Mouse (Mus musculus) embryonic facial prominence, embryonic 14.5 days (tissue): ENCODE data around the gene Zfyve26. TPM values are rescaled to one million over a fixed set of nuclear protein-coding genes. Genes with fewer than 3 reads are reported as not detected.

Experiments
- ATAC-seq: fragments of 200-750 bp; cut with Nextera tagmentation; 2 replicates; pipeline ENCODE4 v1.8.0; 2017; ENCODE audit warnings: low read depth, moderate number of reproducible peaks, moderate TSS enrichment
- DNase-seq: peaks from one replicate; pipeline ENCODE4 v3.0.0-alpha.2; 2015; ENCODE audit warnings: low spot score
- H3K27ac ChIP-seq: fragments of 300-500 bp; sonication (generic); replicated peaks from 2 replicates; pipeline ENCODE4 v1.5.1; 2014; ENCODE audit warnings: low read depth, mild to moderate bottlenecking, low read length, moderate library complexity
- H3K27me3 ChIP-seq: fragments of 300-500 bp; sonication (generic); replicated peaks from 2 replicates; pipeline ENCODE4 v1.6.1; 2014; ENCODE audit warnings: low read length; ENCODE audit not compliant: control insufficient read depth, insufficient read depth
- H3K36me3 ChIP-seq: fragments of 300-500 bp; sonication (generic); 2 replicates; pipeline ENCODE4 v1.6.1; 2014; ENCODE audit warnings: low read length, mixed read lengths; ENCODE audit not compliant: control insufficient read depth, insufficient read depth
- H3K4me1 ChIP-seq: fragments of 300-500 bp; sonication (generic); 2 replicates; pipeline ENCODE4 v1.6.1; 2014; ENCODE audit warnings: antibody characterized with exemption, low read length; ENCODE audit not compliant: control insufficient read depth, insufficient read depth
- H3K4me2 ChIP-seq: fragments of 300-500 bp; sonication (generic); 2 replicates; pipeline ENCODE4 v1.6.1; 2014; ENCODE audit warnings: low read depth, mild to moderate bottlenecking, low read length, moderate library complexity, mixed read lengths
- H3K4me3 ChIP-seq: fragments of 300-500 bp; sonication (generic); 2 replicates; pipeline ENCODE4 v1.5.1; 2014; ENCODE audit warnings: low read depth, mild to moderate bottlenecking, low read length
- H3K9ac ChIP-seq: fragments of 300-500 bp; sonication (generic); 2 replicates; pipeline ENCODE4 v1.6.1; 2014; ENCODE audit warnings: low read depth, mild to moderate bottlenecking, low read length, moderate library complexity, mixed read lengths
- H3K9me3 ChIP-seq: fragments of 300-500 bp; sonication (generic); 2 replicates; pipeline ENCODE4 v1.6.1; 2016; ENCODE audit warnings: low read length; ENCODE audit not compliant: control insufficient read depth
- WGBS: fragments of 180-500 bp; shearing (Covaris S2); extraction: QIAGEN DNeasy Blood & Tissue Kit; methylation state at CpG from one replicate; pipeline ENCODE4 v1.1.7; 2014; 5-methylcytosine and 5-hydroxymethylcytosine counted together
- polyA plus RNA-seq: library from polyadenylated mRNA; unstranded; fragments of >200 nt; fragmentation: Nextera tagmentation; extraction: Ambion mirVana; gene quantifications from 2 replicates; pipeline ENCODE4 v1.2.1, GENCODE M21; 2014

Zfyve26 gene
- polyA plus RNA-seq: 14.1 and 14.7 TPM in 2 replicates

- WGBS: under 1% methylated on average over 29 of the region's 29 CpGs
- Histone ChIP-seq H3K9me3 (no peaks in the 10 kb centered on the region), H3K27me3 (no peaks in the 10 kb centered on the region), H3K36me3 (0 out of 2 replicates have a peak, but pooled peaks cover 5% of the 10 kb centered on the region), H3K27ac (peak within 1 kb of the TSS; percentile 77), H3K4me2 (peak within 1 kb of the TSS; percentile 59), H3K9ac (peak within 1 kb of the TSS; percentile 70), H3K4me3 (peak within 1 kb of the TSS; percentile 59), H3K4me1 (peaks cover 6% of the 10 kb centered on the region; the same call in 1 of the 2 replicates)
- DNase-seq (peak; percentile 99), ATAC-seq (peak; percentile 96)
Observed at GRCm38 (mm10) chr12:79296126-79296816, at the start of gene Zfyve26. Gene Zfyve26 (minus strand): TSS chr12:79296304.

- H3K27ac ChIP-seq: no peak overlapping the region
- no peaks in the 10 kb centered on the region for H3K9me3 ChIP-seq
- no peak overlapping the region for H3K4me3 ChIP-seq
- H3K4me2 ChIP-seq: no peak overlapping the region
- DNase-seq (no peak), ATAC-seq (no peak)
- no peak overlapping the region for H3K9ac ChIP-seq
- no peaks in the 10 kb centered on the region for H3K36me3 ChIP-seq
- H3K27me3 ChIP-seq: no peaks in the 10 kb centered on the region
- peaks cover 3% of the 10 kb centered on the region; the same call in 1 of the 2 replicates for H3K4me1 ChIP-seq
- 58% methylated on average over 6 of the region's 6 CpGs for WGBS
Observed at GRCm38 (mm10) chr12:79341291-79341845, 45.3 kb upstream of the Zfyve26 start.

GRCm38 (mm10) chr12:79340513-79340912, 44.4 kb upstream of the Zfyve26 start:
- H3K36me3 ChIP-seq: no peaks in the 10 kb centered on the region
- WGBS: 81% methylated on average over 6 of the region's 6 CpGs
- no peaks in the 10 kb centered on the region; the same call in 1 of the 2 replicates for H3K4me1 ChIP-seq
- no peak for ATAC-seq
- no peak overlapping the region for H3K9ac ChIP-seq
- H3K4me2 ChIP-seq: no peak overlapping the region
- DNase-seq: no peak
- H3K27ac ChIP-seq: no peak overlapping the region
- H3K9me3 ChIP-seq: no peaks in the 10 kb centered on the region
- no peak overlapping the region for H3K4me3 ChIP-seq
- H3K27me3 ChIP-seq: no peaks in the 10 kb centered on the region

GRCm38 (mm10) chr12:79338791-79339190, 42.7 kb upstream of the Zfyve26 start:
- Histone ChIP-seq H3K36me3 (peaks cover 8% of the 10 kb centered on the region), H3K4me2 (no peak overlapping the region), H3K4me3 (no peak overlapping the region), H3K27ac (no peak overlapping the region), H3K27me3 (no peaks in the 10 kb centered on the region), H3K9me3 (peaks cover 8% of the 10 kb centered on the region; the same call in 1 of the 2 replicates), H3K4me1 (no peaks in the 10 kb centered on the region; the same call in 1 of the 2 replicates), H3K9ac (no peak overlapping the region)
- 83% methylated on average over 8 of the region's 8 CpGs for WGBS
- ATAC-seq: no peak
- no peak for DNase-seq

GRCm38 (mm10) chr12:79331722-79332121, 35.6 kb upstream of the Zfyve26 start:
- 76% methylated on average over 4 of the region's 4 CpGs for WGBS
- ATAC-seq: no peak

GRCm38 (mm10) chr12:79330571-79330970, 34.5 kb upstream of the Zfyve26 start:
- Histone ChIP-seq H3K27me3 (no peaks in the 10 kb centered on the region), H3K4me3 (no peak overlapping the region), H3K36me3 (peaks cover 8% of the 10 kb centered on the region), H3K4me1 (no peaks in the 10 kb centered on the region), H3K9ac (no peak overlapping the region), H3K4me2 (no peak overlapping the region), H3K27ac (no peak overlapping the region), H3K9me3 (peaks cover 8% of the 10 kb centered on the region; the same call in 1 of the 2 replicates)
- no peak for ATAC-seq
- DNase-seq: no peak
- WGBS: 69% methylated on average over 2 of the region's 2 CpGs

More at GRCm38 (mm10) chr12:79331722-79332121, 35.6 kb upstream of the Zfyve26 start:
- H3K27me3 ChIP-seq: no peaks in the 10 kb centered on the region
- H3K36me3 ChIP-seq: peaks cover 8% of the 10 kb centered on the region
- no peak overlapping the region for H3K4me3 ChIP-seq
- peaks cover 8% of the 10 kb centered on the region; the same call in 1 of the 2 replicates for H3K9me3 ChIP-seq
- DNase-seq: no peak
- no peaks in the 10 kb centered on the region for H3K4me1 ChIP-seq
- no peak overlapping the region for H3K4me2 ChIP-seq
- H3K9ac ChIP-seq: no peak overlapping the region
- H3K27ac ChIP-seq: no peak overlapping the region

GRCm38 (mm10) chr12:79327868-79328267, 31.8 kb upstream of the Zfyve26 start:
- Histone ChIP-seq H3K9me3 (no peaks in the 10 kb centered on the region), H3K4me3 (no peak overlapping the region), H3K9ac (no peak overlapping the region), H3K27ac (no peak overlapping the region), H3K36me3 (no peaks in the 10 kb centered on the region), H3K4me2 (no peak overlapping the region), H3K27me3 (no peaks in the 10 kb centered on the region), H3K4me1 (no peaks in the 10 kb centered on the region)
- ATAC-seq (no peak), DNase-seq (no peak)
- 63% methylated on average over 2 of the region's 2 CpGs for WGBS

- 60% methylated on average over 2 of the region's 2 CpGs for WGBS
- no peak for ATAC-seq
Observed at GRCm38 (mm10) chr12:79326745-79327144, 30.6 kb upstream of the Zfyve26 start.

More at GRCm38 (mm10) chr12:79326745-79327144, 30.6 kb upstream of the Zfyve26 start:
- no peak overlapping the region for H3K4me3 ChIP-seq
- H3K9me3 ChIP-seq: no peaks in the 10 kb centered on the region
- H3K36me3 ChIP-seq: no peaks in the 10 kb centered on the region
- no peaks in the 10 kb centered on the region for H3K4me1 ChIP-seq
- no peak overlapping the region for H3K9ac ChIP-seq
- DNase-seq: no peak
- no peak overlapping the region for H3K27ac ChIP-seq
- no peak overlapping the region for H3K4me2 ChIP-seq
- no peaks in the 10 kb centered on the region for H3K27me3 ChIP-seq
